Mouse (Mus musculus) urinary bladder, postnatal 25 days (tissue): ENCODE results near the gene March7.

Experiments used
- DNase-seq: peaks from one replicate; pipeline ENCODE4 v3.0.0; 2022; ENCODE audit warnings: low spot score

The March7 gene

DNA sequence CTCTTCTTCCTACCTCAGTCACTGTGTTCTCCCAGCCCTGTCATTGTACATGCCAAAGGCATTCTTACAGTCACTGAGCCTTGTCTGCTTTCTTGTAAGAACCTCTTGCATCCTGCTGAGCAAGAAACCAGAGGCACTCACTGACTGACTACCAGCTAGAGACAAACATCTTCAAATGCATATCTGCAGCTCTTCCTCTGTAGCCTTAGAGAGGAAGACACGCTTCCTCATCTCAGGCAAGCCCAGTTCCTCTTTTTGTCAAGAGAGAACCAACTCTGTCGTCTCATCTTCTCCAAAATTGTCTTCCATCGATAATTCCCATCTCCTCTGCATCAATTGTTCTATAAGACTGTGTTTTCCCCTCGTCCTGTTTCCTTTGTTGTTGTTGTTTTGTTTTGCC lies 78.9 kb downstream of the March7 start:
- DNase-seq: no peak

DNA sequence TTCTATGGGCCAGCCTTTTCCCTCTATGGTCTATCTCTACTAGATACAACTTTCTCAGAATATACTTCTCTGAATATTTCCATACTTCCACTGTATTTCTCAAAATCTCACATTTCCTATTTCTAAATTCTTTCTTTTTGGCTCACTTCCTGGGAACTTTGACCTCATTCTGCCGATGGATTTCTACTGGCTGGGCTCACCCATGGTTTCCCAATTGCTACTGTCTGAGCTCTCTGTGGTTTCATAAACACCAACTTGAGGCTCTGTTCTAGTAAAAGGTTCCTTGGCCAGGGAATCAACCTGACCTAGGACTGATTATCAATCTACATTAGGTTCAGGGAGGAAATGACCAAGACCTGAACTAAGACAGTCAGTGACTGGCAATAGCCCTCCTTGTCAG lies 79.8 kb downstream of the March7 start:
- no peak for DNase-seq

DNA sequence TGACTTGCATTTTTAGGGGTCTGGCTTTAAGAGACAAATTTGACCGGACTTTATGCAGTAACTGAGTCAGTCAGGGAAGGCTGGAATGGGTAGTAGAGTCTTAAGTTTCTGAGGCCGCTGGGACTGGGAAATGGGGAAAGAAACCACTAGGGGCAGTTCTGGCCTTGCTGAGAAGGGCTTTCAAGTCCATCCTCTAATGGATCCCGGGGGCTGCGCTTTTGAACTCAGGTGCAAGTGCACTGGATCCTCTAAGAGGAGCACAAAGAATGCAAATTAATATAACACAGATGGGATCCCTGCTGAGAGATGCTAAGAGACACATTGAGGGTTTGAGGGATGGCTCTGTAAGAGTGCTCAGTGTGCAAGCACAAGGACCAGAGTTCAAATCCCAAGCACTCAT lies 81.7 kb downstream of the March7 start:
- no peak for DNase-seq

DNA sequence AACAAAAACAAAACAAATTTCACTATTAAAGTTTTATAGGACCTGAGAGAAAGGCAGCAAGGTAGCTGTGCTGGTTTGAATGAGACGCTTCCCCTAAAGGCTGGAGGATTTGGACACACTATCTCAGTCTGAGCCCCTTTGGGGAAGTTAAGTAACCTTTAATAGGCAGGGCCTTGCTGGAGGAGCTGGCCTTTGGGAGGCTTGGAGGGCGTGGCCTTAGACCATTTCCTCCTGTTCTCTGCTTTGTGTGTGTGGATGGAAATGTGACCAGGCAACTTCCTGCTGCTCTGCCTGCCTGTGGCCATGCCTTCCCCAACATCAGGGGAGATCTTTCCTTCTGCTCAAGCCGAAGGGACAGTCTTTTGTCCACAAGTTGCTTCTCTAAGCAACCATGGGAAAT lies 88.6 kb downstream of the March7 start:
- no peak for DNase-seq

DNA sequence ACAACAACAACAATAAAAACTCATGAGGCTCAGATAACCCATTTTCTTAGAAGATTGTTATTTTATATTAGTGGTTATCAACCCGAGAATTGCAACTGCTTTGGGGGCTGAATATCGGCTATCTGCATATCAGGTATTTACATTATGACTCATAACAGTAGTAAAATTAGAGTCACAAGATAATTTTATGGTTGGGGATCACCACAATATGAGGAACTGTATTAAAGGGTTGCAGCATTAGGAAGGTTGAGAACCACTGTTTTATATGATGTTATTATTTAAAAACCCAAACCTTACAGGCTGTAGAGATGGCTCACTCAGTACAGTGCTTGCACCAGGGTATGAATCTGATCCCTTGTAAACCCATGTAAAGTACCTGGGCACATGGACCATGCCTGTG lies 89.6 kb downstream of the March7 start:
- no peak for DNase-seq
